Mouse (Mus musculus) ES-E14 (cell line): ENCODE results near the gene Cdc40. TPM values are rescaled to one million over a fixed set of nuclear protein-coding genes. Genes with fewer than 3 reads are reported as not detected.

Source experiments
- DNase-seq: peaks from one replicate; pipeline ENCODE4 v3.0.0-alpha.2; 2013; ENCODE audit warnings: low read depth, low spot score
- H3K27ac ChIP-seq: 2 replicates; pipeline ENCODE4 v1.5.1; 2012; ENCODE audit warnings: low read depth, mild to moderate bottlenecking, low read length, moderate library complexity, mixed read lengths; ENCODE audit not compliant: poor library complexity, insufficient read depth, severe bottlenecking
- H3K36me3 ChIP-seq: 2 replicates; pipeline ENCODE4 v1.6.1; 2012; ENCODE audit warnings: mild to moderate bottlenecking, low read length, moderate library complexity, mixed read lengths; ENCODE audit not compliant: control insufficient read depth, poor library complexity, insufficient read depth, severe bottlenecking
- H3K4me1 ChIP-seq, 2 experiments: fragments of 150-350 bp in 1 of 2; sonication (generic) in 1 of 2; 2 replicates each; pipeline ENCODE4 v1.6.1; 2012; ENCODE audit warnings: low read length in 2 of 2, mild to moderate bottlenecking in 1 of 2, mixed read lengths in 1 of 2; ENCODE audit not compliant: control insufficient read depth in 2 of 2, insufficient read depth in 2 of 2, poor library complexity in 1 of 2
- H3K4me3 ChIP-seq, 2 experiments: fragments of 150-350 bp in 1 of 2; sonication (generic) in 1 of 2; 2 replicates each; pipeline ENCODE4 v1.5.1; 2012; ENCODE audit warnings: low read length in 2 of 2, low read depth in 1 of 2, mild to moderate bottlenecking in 1 of 2, mixed read lengths in 1 of 2; ENCODE audit not compliant: insufficient read depth in 1 of 2, poor library complexity in 1 of 2, severe bottlenecking in 1 of 2
- H3K9ac ChIP-seq: 2 replicates; pipeline ENCODE4 v1.6.1; 2012; ENCODE audit warnings: low read depth, mild to moderate bottlenecking, low read length, mixed read lengths; ENCODE audit not compliant: poor library complexity, insufficient read depth, severe bottlenecking
- H3K9me3 ChIP-seq: fragments of 150-350 bp; sonication (generic); 2 replicates; pipeline ENCODE4 v1.6.1; 2012; ENCODE audit warnings: low read depth, mild to moderate bottlenecking, low read length; ENCODE audit not compliant: control insufficient read depth, insufficient read depth
- CHD2 ChIP-seq: IDR thresholded peaks from 2 replicates; pipeline ENCODE4 v1.6.1; 2014; ENCODE audit warnings: mild to moderate bottlenecking, low read depth, low read length, inconsistent platforms
- HCFC1 ChIP-seq: IDR thresholded peaks from 2 replicates; pipeline ENCODE4 v1.6.1; 2012; ENCODE audit warnings: low read length, inconsistent platforms, borderline replicate concordance; ENCODE audit not compliant: insufficient read depth
- MAFK ChIP-seq: IDR thresholded peaks from 2 replicates; pipeline ENCODE4 v1.6.1; 2014; ENCODE audit warnings: mild to moderate bottlenecking, low read depth, low read length, inconsistent platforms; ENCODE audit not compliant: insufficient read depth
- ZC3H11A ChIP-seq: IDR thresholded peaks from 2 replicates; pipeline ENCODE4 v1.6.1; 2012; ENCODE audit warnings: low read depth, mild to moderate bottlenecking, inconsistent platforms, low read length, borderline replicate concordance
- ZNF384 ChIP-seq: IDR thresholded peaks from 2 replicates; pipeline ENCODE4 v1.6.1; 2012; ENCODE audit warnings: low read depth, low read length, inconsistent platforms
- in situ Hi-C, 2 experiments: fragments of 600-800 bp; cut with MboI; formaldehyde crosslinking; loops; one replicate each; pipeline ENCODE4 v1.15.1; 2025; ENCODE audit warnings: low sequenced_read_pairs in 2 of 2, inconsistent platforms in 1 of 2; ENCODE audit not compliant: unreplicated experiment in 2 of 2
- total RNA-seq: library from RNA; depleted of rRNA; stranded (reverse); fragments of 300-350 nt; gene quantifications from 2 replicates; pipeline ENCODE4 v1.2.3, GENCODE M21; 2012

Gene Cdc40
- total RNA-seq, 1 experiment, result 13.0 TPM

DNA sequence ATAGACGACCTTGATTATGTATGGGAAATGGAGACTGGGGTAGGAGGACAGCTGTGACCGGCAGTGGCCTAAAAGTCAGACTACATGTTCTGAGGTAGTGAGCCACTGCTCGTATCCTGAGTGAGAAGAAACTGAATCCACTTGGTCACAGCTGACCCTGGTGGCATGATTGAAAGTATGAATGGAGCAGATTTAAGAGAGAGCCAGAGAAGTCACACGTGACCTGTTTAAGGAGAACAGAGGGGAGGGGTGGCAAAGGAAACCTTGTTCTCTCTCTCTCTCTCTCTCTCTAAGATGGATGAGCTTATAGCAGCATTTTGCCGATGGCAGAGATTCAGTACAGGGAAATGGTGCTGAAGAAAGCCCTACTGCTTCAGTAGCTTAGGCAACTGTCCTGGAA is 13.5 kb upstream of the Cdc40 start:
- in situ Hi-C loops, result no loop called here
- H3K4me3 ChIP-seq, result no peak overlapping the region
- no peak for DNase-seq
- peaks cover 2 to 7% of the 10 kb centered on the region in 2 experiments; a peak in 1 of 4 replicates for H3K4me1 ChIP-seq
- no peak overlapping the region for H3K9ac ChIP-seq
- TF ChIP-seq HCFC1 (no peak), ZNF384 (no peak), MAFK (no peak)
- no peak overlapping the region for H3K27ac ChIP-seq
- no peaks in the 10 kb centered on the region for H3K36me3 ChIP-seq
- H3K9me3 ChIP-seq, result no peaks in the 10 kb centered on the region

DNA sequence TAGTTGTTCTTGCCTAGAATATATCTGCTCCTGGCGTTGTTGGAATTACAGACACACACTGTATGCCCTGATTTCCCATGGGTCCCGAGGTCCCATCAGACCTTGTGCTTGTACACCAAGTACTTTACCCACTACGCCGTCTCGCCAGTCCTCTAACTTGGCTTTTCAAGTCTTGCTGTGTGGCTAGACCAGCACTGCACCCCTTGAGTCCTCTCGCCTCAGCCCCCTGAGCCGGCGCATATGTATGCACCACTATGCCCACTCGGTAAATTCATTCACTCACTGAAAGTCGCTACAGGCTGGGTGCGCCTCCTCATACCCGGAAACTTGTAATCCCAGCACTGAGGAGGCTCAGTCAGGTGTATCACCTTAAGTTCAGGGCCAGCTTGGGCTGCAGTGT is 12.7 kb upstream of the Cdc40 start:
- H3K36me3 ChIP-seq, result no peaks in the 10 kb centered on the region
- in situ Hi-C loops, result no loop called here
- H3K4me1 ChIP-seq, result peaks cover 2 to 7% of the 10 kb centered on the region in 2 experiments; a peak in 1 of 4 replicates
- no peak overlapping the region for H3K4me3 ChIP-seq
- no peak overlapping the region for H3K27ac ChIP-seq
- H3K9ac ChIP-seq, result no peak overlapping the region
- no peak for TF ChIP-seq HCFC1
- TF ChIP-seq ZC3H11A, result no peak
- no peak for TF ChIP-seq ZNF384
- TF ChIP-seq MAFK, result no peak
- no peak for TF ChIP-seq CHD2
- DNase-seq, result no peak
- H3K9me3 ChIP-seq, result no peaks in the 10 kb centered on the region

DNA sequence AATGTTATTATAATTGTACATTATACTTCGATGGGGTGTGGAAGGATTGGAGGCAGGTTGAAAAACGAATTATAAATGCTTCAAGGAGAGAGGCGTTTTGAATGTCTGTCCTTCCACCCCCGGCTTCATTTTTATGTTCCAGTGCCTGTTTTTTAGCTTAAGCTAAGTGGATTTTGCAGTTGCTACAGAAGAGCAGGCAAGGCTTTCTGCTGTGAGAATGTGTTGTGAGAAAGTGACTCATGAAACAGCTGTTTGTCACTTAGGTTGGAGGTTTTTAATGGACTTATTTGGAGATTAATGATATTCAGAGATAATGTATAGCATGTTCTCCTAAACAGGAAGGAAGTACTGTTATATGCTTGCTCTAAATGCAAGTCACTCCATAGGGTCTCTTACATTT is 6.0 kb upstream of the Cdc40 start:
- Histone ChIP-seq H3K9ac (no peak overlapping the region), H3K4me3 (no peak overlapping the region), H3K9me3 (no peaks in the 10 kb centered on the region), H3K4me1 (no peaks in the 10 kb centered on the region; a peak in 1 of 4 replicates), H3K27ac (no peak overlapping the region), H3K36me3 (no peaks in the 10 kb centered on the region)
- DNase-seq, result no peak
- in situ Hi-C loops, result no loop called here
- no peak for TF ChIP-seq CHD2
- no peak for TF ChIP-seq ZNF384
- TF ChIP-seq HCFC1, result no peak
- TF ChIP-seq ZC3H11A, result no peak
- TF ChIP-seq MAFK, result no peak

DNA sequence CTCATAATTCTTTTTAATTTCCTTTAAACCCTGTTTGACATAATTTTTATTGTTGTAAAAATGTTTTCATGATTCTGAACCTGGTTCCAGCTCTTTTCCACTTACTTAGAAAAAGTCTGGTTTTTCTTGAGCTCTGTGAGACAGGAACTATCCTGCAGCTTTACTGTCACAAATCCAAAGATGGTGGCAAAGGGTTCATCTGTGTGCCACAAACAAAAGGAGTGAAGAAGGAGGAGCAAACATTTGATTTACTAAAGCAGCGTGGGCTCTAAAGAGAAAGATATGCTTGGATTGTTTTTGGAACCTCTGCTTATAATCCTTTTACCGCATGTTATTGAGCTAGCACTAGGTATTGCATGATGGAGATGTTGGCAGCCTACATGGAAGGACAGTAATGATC is 4.2 kb upstream of the Cdc40 start:
- Histone ChIP-seq H3K9ac (no peak overlapping the region), H3K36me3 (no peaks in the 10 kb centered on the region), H3K9me3 (no peaks in the 10 kb centered on the region), H3K4me3 (no peak overlapping the region), H3K27ac (no peak overlapping the region), H3K4me1 (no peaks in the 10 kb centered on the region; a peak in 1 of 4 replicates)
- TF ChIP-seq CHD2 (no peak), HCFC1 (no peak), ZNF384 (no peak), MAFK (no peak), ZC3H11A (no peak)
- in situ Hi-C loops, result no loop called here
- DNase-seq, result no peak

DNA sequence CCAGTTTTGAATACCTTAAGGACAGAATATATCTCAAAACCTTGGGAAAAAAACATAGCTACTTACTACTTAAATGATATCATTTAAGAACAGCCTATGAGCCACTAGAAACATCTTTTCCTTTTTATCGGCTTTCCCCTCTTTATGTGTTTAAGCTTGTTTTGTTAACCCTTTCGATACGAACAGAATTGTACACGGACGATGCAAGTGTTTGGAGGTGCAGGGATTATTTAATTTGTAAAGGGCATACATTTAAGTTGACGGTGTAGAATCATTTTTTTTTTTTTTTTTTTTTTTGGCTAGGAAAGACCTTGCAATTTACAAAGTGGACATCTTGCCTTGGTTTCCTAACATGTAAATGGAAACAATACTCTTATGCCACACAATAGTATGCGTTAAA is 2.3 kb upstream of the Cdc40 start:
- H3K27ac ChIP-seq, result no peak overlapping the region
- no peak overlapping the region for H3K4me3 ChIP-seq
- in situ Hi-C loops, result no loop called here
- H3K9ac ChIP-seq, result no peak overlapping the region
- no peak for DNase-seq
- H3K9me3 ChIP-seq, result no peaks in the 10 kb centered on the region
- TF ChIP-seq CHD2, result no peak
- no peak for TF ChIP-seq ZC3H11A
- no peak for TF ChIP-seq MAFK
- TF ChIP-seq ZNF384, result no peak
- TF ChIP-seq HCFC1, result no peak
- no peaks in the 10 kb centered on the region for H3K36me3 ChIP-seq
- peaks cover 0 to 2% of the 10 kb centered on the region in 2 experiments; a peak in 1 of 4 replicates for H3K4me1 ChIP-seq
